Mouse (Mus musculus) liver, adult 2 months (tissue): ENCODE measurements around the gene Pnrc2.

Source experiments
- CTCF ChIP-seq: fragments of 200-500 bp; IDR thresholded peaks from 2 replicates; pipeline ENCODE4 v1.5.1; 2011; ENCODE audit warnings: low read depth, low read length, control low read depth
- POLR2A ChIP-seq: fragments of 200-500 bp; IDR thresholded peaks from 2 replicates; pipeline ENCODE4 v1.6.1; 2011; ENCODE audit warnings: low read length, control low read depth; ENCODE audit not compliant: insufficient read depth; ENCODE audit errors: extremely low read depth

DNA sequence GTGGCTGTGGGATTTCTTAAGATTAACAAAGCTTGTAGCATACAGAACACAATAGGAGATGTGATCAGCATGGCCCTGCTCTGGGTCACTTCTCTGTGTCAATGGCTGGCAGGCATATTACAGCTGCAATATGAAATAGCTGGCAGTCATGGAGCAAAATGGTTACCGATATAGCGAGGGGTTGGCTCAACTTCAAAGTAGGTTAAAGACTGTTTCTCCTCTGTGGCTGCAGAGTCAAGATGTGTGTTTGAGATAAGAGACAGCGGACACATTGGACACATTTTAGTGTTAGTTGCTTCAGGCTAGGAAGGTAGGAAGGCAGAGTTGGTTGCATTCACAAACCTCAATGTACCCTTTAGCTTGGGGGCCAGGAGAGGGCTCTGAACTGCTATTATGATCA, 33.0 kb upstream of the Pnrc2 start:
- TF ChIP-seq POLR2A (no peak), CTCF (no peak)
